Mouse (Mus musculus) neural tube, embryonic 10.5 days (tissue): ENCODE measurements at regions not wholly inside any gene's neighbourhood (a gene's known extent, or its start where the extent isn't known, plus 50 kb on each side); places are given as distances from the start of the nearest gene placed in this dataset.

ENCODE experiments used
- DNase-seq: peaks from one replicate; pipeline ENCODE4 v3.0.0-alpha.2; 2017; ENCODE audit warnings: low spot score; ENCODE audit errors: extremely low spot score

DNA sequence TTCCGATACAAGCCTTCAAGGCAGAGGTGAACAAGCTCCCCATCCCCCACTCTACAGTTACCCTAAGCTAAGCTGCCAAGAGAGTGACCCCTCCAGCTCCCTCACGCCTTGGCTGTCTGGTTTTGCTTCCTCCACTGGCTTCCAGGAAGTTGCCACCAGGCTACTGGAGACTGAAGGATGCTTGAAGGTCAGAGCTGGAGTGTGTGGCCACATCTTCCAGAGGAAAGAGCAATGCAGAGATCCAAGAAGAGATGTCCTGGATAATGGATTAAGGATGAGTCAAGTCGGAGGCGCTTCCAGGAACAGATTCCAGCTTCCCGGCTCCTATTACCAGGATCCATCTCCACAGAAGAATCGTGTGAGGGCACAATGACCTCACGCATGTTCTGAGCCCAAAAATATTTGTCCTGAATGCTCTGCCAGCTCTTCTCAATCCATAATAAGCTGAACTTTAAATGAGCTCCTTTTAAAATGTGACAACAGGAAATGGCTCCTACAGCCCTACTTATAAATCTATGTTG, 318.5 kb downstream of the Qk start:
- DNase-seq, result no peak

DNA sequence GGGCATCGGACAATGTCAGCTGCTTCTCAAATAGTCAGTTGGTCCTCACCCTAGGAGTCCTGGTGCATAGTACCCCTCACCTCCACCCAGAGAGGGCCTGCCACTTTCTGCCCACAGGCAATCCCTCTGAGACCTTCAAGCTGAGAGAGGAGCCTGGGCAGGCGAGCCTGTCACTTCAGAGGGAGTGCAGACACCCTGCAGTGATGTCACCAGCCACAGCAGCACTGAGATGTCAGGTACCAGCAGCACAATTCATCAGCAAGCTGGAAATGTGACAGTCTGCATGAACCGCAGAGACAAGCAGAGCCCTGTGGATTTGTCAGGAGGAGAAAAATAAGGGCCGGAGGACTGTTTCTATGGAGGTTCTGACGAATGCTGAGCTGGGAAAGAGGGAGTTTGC, 324.3 kb downstream of the Qk start:
- no peak for DNase-seq

DNA sequence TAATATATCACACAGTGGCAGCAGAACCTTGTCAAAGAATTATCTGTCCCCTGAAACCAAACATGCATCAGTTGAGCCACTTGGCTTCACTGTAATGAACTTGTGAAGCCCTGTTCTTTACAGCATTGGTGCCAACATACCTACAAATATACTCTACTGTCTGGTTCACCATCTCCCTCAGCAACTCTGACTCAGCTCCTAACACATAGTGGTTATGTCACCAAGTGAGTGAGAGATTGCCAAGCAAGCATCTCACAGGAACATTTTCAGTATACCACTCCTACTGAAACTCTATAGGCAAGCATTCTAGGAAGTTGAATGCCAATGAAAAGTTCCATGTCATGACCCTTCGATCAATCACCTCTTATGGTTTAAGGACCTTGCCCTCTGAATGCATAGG, 321.2 kb upstream of the Pabpc6 start:
- DNase-seq, result no peak

DNA sequence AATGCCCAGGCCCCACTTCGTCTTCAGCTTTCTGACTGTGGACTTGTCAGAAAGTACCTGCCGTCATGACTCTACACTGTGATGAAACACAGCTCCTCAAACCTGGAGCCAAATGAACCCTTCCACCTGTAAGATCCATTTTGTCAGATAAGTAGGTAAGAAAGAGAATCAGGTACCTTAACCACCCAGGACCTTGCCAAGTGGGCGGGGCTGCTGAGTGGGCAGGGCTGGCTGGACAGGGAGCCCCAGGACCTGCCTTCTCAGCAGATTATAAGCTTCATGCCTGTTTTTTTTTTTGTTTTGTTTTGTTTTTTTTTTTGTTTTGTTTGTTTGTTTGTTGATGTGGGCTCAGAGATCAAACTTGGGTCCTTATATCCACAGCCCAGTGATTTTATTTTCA, 311.8 kb upstream of the Pabpc6 start:
- no peak for DNase-seq

DNA sequence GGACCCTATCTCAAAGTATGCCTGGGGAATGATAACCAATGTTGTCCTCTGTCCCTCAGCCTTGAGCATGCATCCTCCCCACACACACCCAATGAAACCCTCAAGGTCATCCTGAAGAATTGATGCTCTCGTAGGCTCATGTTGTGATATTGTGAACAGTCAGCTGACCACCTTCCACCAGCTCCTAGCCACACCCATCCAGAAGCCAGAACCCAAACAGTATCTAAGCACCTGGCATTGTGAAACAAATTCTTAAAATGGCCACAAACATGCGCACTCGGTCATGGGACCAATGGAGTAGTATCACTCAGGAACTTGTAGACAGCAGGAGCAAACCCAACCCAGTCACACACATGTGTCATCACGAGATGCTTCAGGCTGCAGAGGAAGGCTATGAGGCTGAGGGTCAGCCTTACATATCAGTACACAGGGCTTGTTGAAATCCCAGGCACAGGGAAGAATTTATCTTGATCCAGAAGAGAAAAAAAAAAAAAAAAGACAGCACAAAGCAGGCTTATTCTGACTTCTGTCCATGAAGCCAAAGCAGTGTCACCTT, 307.4 kb upstream of the Pabpc6 start:
- DNase-seq, result no peak

DNA sequence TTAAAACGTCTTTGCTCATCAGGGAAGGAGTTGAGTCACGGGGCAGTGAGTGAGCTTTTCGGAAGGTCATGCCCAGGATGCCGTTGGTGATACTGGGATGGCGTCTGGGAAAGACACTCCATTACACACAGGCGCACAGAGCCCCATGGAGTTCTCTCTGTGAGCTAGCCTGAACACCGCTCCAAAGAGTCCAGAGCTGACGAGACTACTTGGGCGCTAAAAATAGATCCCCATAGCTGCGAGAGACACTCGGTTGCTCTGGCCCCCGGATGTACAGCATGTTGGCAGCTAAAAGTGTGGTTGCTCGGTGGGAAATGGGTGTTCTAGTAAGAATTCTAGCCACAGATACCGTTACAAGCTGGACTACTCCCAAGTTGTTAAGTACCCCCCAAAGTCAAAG, 306.5 kb upstream of the Pabpc6 start:
- no peak for DNase-seq

DNA sequence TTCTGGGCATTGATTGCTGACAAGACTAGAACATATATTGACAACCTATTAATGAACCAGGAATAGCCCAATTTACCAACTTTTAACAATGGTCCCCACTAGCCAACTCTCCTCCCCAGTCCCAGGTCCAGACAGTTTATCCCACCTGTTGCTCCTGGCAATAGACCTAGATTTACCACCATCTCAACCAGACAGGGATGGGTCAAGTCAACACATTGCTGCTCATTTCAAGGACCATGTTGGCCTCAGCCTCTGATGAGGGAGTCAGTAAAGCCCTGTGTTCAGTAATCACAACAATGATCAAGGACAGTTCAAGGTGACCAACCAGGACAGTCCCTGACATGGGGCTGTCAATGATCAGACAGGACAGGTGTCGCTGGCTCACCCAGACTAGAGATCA, 305.6 kb upstream of the Pabpc6 start:
- no peak for DNase-seq

DNA sequence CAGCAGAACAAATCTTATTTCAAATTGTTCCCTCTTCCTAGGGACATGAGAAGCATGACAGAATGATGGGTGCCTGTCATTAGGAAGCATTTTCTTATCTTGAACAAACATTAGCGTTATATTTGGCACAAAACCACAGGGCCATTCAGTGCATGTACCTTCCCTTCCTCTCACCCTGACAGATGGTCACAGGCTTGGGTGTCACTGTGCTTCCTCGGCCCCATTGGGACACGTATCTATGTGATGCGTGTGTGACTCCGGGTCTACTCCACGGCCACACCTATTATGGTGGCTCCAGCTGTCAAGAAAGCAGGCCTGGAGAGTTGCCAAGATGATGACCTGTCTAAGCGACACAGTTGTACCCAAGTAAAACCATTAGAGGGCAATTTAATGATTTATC, 298.5 kb upstream of the Pabpc6 start:
- no peak for DNase-seq

- no peak for DNase-seq
Observed at GRCm38 (mm10) chr17:9962893-9963436, 293.4 kb upstream of the Pabpc6 start.

DNA sequence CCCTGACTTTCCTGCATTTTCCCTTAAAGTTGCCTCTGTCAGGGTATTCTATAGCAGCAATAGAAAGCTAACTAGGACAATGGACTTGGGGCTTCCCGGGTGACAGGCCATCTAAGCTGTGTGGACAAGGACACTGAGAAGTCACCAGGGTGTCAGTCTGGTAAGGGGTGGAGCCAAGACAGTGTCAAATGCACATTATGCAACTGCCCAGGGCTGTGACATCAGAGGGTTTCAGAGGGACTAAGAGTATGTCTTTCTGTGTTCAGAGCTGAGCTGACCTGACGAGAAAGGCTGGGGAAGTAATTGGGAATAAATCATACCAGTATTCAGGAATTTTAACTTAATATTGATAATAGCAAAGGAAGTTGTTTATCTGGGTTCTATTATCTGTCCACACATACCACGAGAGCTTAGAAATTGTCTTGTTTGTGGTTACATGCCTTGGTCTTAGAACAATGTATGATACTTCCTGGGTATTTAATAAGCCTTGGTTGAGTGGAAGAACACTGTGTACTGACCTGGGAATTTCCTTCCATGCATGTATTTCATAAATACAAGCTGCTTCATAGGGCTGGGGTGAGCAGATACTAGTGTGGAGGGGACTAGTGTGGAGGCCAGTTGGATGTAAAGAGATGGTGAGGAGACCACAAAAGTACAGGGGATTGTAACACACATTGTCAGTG, 279.6 kb upstream of the Pabpc6 start:
- DNase-seq, result no peak

DNA sequence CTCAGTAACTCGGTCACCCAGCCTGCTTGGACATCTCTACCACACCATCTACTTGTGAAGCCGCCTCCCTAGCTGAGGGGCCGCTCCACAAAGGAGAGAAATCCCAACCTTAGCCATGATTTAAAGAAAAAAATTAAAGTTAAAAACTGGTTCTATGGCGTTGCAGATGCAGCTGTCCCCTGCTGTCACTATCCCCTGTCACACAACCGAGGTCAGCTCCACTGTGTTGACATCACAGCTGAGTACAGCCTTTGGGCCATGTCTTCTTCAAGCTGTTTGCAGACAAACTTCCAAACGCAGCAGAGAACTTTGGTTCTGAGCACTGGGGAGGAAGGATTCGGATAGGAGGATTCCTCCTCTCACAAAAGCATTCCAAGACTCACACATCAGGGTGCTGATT, 278.1 kb upstream of the Pabpc6 start:
- no peak for DNase-seq

DNA sequence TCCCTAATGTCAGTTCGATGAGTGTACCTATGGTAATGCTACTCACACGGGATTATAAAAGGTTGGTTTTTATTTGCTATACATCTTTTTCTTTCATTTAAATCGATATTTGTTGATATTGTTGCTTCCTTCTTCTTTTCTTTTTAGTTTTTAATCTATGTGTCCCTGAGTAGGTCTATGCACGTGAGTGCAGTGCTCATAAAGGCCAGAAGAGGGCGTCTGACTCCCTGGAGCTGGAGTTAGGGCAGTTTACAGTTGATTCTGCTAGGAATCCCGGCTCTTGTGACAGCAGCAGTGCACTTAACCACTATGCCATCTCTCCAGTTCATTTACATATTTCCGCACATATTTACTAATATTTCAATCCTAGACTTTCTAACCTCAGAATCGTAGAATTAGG, 275.0 kb upstream of the Pabpc6 start:
- no peak for DNase-seq

DNA sequence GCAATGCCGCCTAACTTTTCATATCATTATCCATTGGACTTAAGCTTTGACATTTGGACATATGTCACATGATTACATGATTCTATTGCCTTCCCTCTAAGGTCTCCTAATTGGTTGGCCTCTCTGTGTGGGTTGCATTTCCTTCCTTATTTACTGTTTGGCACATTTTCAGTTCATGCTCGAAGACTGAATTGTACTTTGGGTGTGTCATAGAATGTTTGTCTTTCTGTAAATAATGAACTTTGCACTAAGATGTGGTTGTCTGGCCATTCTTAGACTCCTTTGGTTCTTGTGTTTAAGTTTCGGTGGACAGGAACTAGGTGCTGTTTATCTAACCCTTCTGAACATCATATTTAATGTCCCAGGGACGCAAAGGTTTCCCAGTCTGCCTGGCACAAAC, 272.7 kb upstream of the Pabpc6 start:
- no peak for DNase-seq

GRCm38 (mm10) chr17:9939576-9939975, 270.1 kb upstream of the Pabpc6 start:
- DNase-seq, result peak; percentile 28

GRCm38 (mm10) chr17:9938426-9938825, 268.9 kb upstream of the Pabpc6 start:
- no peak for DNase-seq

GRCm38 (mm10) chr17:9937211-9937610, 267.7 kb upstream of the Pabpc6 start:
- DNase-seq, result no peak

DNA sequence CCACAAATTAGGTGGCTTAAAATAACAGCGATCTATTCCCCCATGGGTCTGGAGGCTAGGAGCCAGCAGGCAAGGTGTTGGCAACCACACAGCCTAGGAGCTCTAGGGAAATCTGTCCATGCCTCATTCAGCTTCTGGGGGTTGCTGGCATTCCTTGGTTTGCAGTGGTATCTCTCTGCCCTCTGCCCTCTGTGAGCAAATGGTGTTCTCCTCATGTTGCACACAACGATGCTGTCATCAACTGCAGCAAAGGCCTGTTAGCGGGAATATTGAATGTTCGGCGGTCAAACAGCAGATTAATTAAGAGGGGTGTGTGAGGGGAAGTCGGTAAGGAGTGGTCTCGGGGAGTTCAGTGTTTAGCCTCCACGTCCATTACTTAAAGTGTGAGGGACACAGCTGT, 262.7 kb upstream of the Pabpc6 start:
- DNase-seq, result no peak

- no peak for DNase-seq
Observed at GRCm38 (mm10) chr17:9931526-9931925, 262.0 kb upstream of the Pabpc6 start.

- DNase-seq, result no peak
Observed at GRCm38 (mm10) chr17:9929448-9930088, 260.1 kb upstream of the Pabpc6 start.

DNA sequence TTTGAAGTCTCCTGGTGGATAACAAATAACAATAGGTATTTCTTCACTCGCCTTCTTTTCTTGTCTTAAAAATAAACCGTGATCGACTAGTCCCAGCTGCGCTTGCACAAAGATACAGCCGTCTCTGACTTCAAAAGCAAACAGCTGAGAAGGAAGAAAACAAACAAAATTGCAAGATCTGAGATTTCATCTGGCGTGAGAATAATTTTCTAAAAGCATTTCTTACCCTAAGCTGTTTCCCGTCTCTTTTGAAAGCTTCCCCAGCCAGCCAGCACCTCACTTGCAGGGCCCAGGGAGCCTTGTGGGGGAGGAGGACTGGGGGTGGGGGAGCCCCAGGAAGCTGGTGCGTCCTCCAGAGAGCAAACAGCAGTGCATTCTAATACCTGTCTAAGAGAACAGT, 258.2 kb upstream of the Pabpc6 start:
- no peak for DNase-seq

DNA sequence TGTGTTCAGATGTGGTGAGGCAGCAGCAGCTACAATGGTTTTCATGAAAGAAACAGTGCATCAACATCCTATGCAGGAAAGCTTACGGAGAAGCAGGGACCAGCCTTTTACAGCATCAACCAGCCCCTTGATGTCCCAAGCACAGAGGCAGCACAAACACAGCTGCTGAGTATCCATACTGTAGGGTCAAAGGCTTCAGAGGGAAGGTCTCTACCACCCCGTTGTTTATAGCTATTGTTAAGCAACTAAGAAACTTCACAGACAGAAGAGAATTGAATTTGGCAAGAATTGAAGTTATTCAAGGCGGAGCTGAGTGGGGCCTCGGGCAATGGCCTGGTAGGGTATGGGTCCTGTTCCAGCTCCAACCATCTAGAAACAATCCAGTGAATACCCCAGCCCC, 256.8 kb upstream of the Pabpc6 start:
- DNase-seq, result no peak

- DNase-seq, result no peak
Observed at GRCm38 (mm10) chr17:9921326-9921725, 251.8 kb upstream of the Pabpc6 start.

- no peak for DNase-seq
Observed at GRCm38 (mm10) chr17:9917031-9917430, 247.5 kb upstream of the Pabpc6 start.
